Mouse (Mus musculus) C2C12 (cell line): Measurements from ENCODE around the gene Pigk.

Experiments
- MYOG ChIP-seq: IDR thresholded peaks from one replicate; pipeline ENCODE4 v1.6.1; 2011; ENCODE audit not compliant: control insufficient read depth, insufficient read length; ENCODE audit errors: extremely low read depth
- USF1 ChIP-seq: IDR thresholded peaks from one replicate; pipeline ENCODE4 v1.6.1; 2011; ENCODE audit warnings: low read depth, mild to moderate bottlenecking, control low read depth, moderate library complexity

DNA sequence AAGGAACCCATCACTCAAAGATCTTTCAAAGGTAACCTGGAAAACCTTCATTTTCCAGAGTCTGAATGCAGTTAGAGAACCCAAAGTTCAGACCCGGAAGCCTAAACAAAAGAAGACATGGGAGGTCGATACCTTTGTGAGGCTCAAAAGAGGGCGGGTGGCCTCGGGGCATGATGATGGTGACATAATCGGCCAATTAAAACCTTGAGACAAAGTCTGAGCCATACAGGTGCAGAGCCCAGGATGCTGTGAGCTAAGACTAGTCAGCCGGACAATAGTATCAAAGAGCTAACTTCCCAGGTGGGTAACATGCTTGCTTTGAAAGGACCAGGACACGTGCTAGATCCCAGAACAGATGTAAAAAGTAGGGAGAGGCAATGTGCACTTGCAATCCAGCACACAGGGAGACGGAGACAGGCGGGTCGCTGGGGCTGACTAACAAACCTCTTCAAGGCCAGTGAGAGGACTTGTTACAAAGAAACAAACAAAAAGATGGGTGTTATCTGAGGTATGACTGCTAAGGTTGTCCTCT is 215.4 kb downstream of the Pigk start:
- no peak for TF ChIP-seq MYOG
- TF ChIP-seq USF1, result no peak
